8 mouse cellular contexts compared by ENCODE assay signal in genomic region chr12:34527761-34528160, GRCm38 (mm10).
DNase-seq lines count a peak whose midpoint lies in the region; ATAC-seq and TF ChIP-seq lines count a peak whose summit lies in the region.

No protein-coding gene starts in this region.

- no peak for TF ChIP-seq POLR2A in spleen, adult 2 months (IDR thresholded peaks at IDR 0.05; ENCODE audit: low read depth, low read length)
- no peak for TF ChIP-seq POLR2A in limb, embryonic 14.5 days (IDR thresholded peaks at IDR 0.05; ENCODE audit: borderline replicate concordance, extremely low read depth, insufficient read depth, insufficient read length)

- WGBS in spleen, adult 2 months = 65% methylated on average over 4 of the region's 4 CpGs
- 33% methylated on average over 4 of the region's 4 CpGs for WGBS in limb, embryonic 14.5 days
- WGBS in stomach, postnatal 0 days = 32% methylated on average over 4 of the region's 4 CpGs

- no peak for TF ChIP-seq CTCF in spleen, adult 2 months (IDR thresholded peaks at IDR 0.05; ENCODE audit: extremely low read depth, insufficient read depth, insufficient read length, insufficient replicate concordance)
- no peak for TF ChIP-seq CTCF in stomach, postnatal 0 days (IDR thresholded peaks at IDR 0.05; ENCODE audit: low read depth)

- no peak overlapping the region for H3K9ac ChIP-seq in limb, embryonic 14.5 days (ENCODE audit: low read depth, low read length, severe bottlenecking)
- H3K9ac ChIP-seq in stomach, postnatal 0 days (ENCODE audit: low read length) = no peak overlapping the region

- H3K4me3 ChIP-seq in spleen, adult 2 months (ENCODE audit: extremely low read depth, insufficient read depth, insufficient read length) = peak overlapping the region; percentile 58
- peak overlapping the region; percentile 15 for H3K4me3 ChIP-seq in limb, embryonic 14.5 days (replicated peaks; ENCODE audit: low read length)
- peak overlapping the region; percentile 21 for H3K4me3 ChIP-seq in stomach, postnatal 0 days (ENCODE audit: low read depth, low read length)

- H3K4me2 ChIP-seq in limb, embryonic 14.5 days (replicated peaks; ENCODE audit: low read depth, low read length, severe bottlenecking) = peak overlapping the region; percentile 18
- H3K4me2 ChIP-seq in stomach, postnatal 0 days (replicated peaks; ENCODE audit: low read depth) = peak overlapping the region; percentile 50

- DNase-seq in embryo, embryonic 10.5 days (ENCODE audit: low spot score) = peak; percentile 13
- no peak for DNase-seq in embryo, embryonic 9.5 days (ENCODE audit: extremely low spot score)
- no peak for DNase-seq in spleen, adult 2 months (ENCODE audit: low read depth in 1 of 2, low spot score in 2 of 2)
- no peak for DNase-seq in spleen, postnatal 4 days (ENCODE audit: low spot score in 2 of 2)
- DNase-seq in limb, embryonic 14.5 days (ENCODE audit: low spot score) = no peak
- no peak for DNase-seq in stomach, postnatal 0 days (ENCODE audit: low spot score)
- no peak for DNase-seq in layer of hippocampus, postnatal 25 days (ENCODE audit: extremely low spot score in 1 of 2, low spot score in 1 of 2)
- no peak for DNase-seq in adrenal gland, postnatal 36 days

- H3K36me3 ChIP-seq in spleen, adult 2 months (ENCODE audit: control insufficient read depth, insufficient read depth, low read length) = peaks cover 1% of the 10 kb centered on the region; the same call in 1 of the 2 replicates
- H3K36me3 ChIP-seq in limb, embryonic 14.5 days (ENCODE audit: control insufficient read depth, insufficient read depth, low read length) = no peaks in the 10 kb centered on the region
- H3K36me3 ChIP-seq in stomach, postnatal 0 days (ENCODE audit: control insufficient read depth, insufficient read depth, low read length) = no peaks in the 10 kb centered on the region

- TF ChIP-seq EP300 in stomach, postnatal 0 days (optimal IDR thresholded peaks at IDR 0.05) = no peak

- no peaks in the 10 kb centered on the region for H3K9me3 ChIP-seq in limb, embryonic 14.5 days (ENCODE audit: control insufficient read depth, low read length)
- H3K9me3 ChIP-seq in stomach, postnatal 0 days (ENCODE audit: control insufficient read depth, low read length) = no peaks in the 10 kb centered on the region

- H3K27me3 ChIP-seq in spleen, adult 2 months (ENCODE audit: control insufficient read depth, insufficient read depth, low read length) = no peaks in the 10 kb centered on the region
- no peaks in the 10 kb centered on the region for H3K27me3 ChIP-seq in limb, embryonic 14.5 days (ENCODE audit: control insufficient read depth, insufficient read depth, low read length)
- no peaks in the 10 kb centered on the region for H3K27me3 ChIP-seq in stomach, postnatal 0 days (ENCODE audit: control insufficient read depth, insufficient read depth, low read length)

- peaks cover 3% of the 10 kb centered on the region; the same call in 1 of the 2 replicates for H3K4me1 ChIP-seq in spleen, adult 2 months (ENCODE audit: control insufficient read depth, insufficient read depth, insufficient read length)
- H3K4me1 ChIP-seq in limb, embryonic 14.5 days (ENCODE audit: control insufficient read depth, insufficient read depth, low read length) = peaks cover 9% of the 10 kb centered on the region; the same call in 1 of the 2 replicates
- H3K4me1 ChIP-seq in stomach, postnatal 0 days (replicated peaks; ENCODE audit: control insufficient read depth, insufficient read depth) = no peaks in the 10 kb centered on the region

- no peak for ATAC-seq in limb, embryonic 14.5 days (ENCODE audit: low FRiP score, low read depth)
- no peak for ATAC-seq in stomach, postnatal 0 days (ENCODE audit: low FRiP score, low TSS enrichment)

- peak overlapping the region; percentile 65; the same call in 1 of the 2 replicates for H3K27ac ChIP-seq in spleen, adult 2 months (ENCODE audit: insufficient read depth, low read length)
- no peak overlapping the region for H3K27ac ChIP-seq in limb, embryonic 14.5 days (replicated peaks; ENCODE audit: low read depth, low read length)
- peak overlapping the region; percentile 63; the same call in 1 of the 2 replicates for H3K27ac ChIP-seq in stomach, postnatal 0 days (replicated peaks)
